Mouse (Mus musculus) liver, embryonic 16.5 days (tissue): ENCODE results near the gene Cubn. TPM values are rescaled to one million over a fixed set of nuclear protein-coding genes. Genes with fewer than 3 reads are reported as not detected.

Source experiments
- ATAC-seq: fragments of 200-750 bp; cut with Nextera tagmentation; 2 replicates; pipeline ENCODE4 v1.8.0; 2017; ENCODE audit warnings: low read depth, mild to moderate bottlenecking, moderate number of reproducible peaks, moderate library complexity
- H3K27ac ChIP-seq: fragments of 300-500 bp; sonication (generic); 2 replicates; pipeline ENCODE4 v1.5.1; 2014; ENCODE audit warnings: mild to moderate bottlenecking, low read length
- H3K27me3 ChIP-seq: fragments of 300-500 bp; sonication (generic); 2 replicates; pipeline ENCODE4 v1.6.1; 2014; ENCODE audit warnings: low read depth, low read length, mixed read lengths; ENCODE audit not compliant: control insufficient read depth, insufficient read depth
- H3K36me3 ChIP-seq: fragments of 300-500 bp; sonication (generic); 2 replicates; pipeline ENCODE4 v1.6.1; 2014; ENCODE audit warnings: mild to moderate bottlenecking; ENCODE audit not compliant: control insufficient read depth, insufficient read depth
- H3K4me1 ChIP-seq: fragments of 300-500 bp; sonication (generic); 2 replicates; pipeline ENCODE4 v1.6.1; 2014; ENCODE audit warnings: low read depth, low read length, mixed read lengths; ENCODE audit not compliant: control insufficient read depth
- H3K4me2 ChIP-seq: fragments of 300-500 bp; sonication (generic); 2 replicates; pipeline ENCODE4 v1.6.1; 2014; ENCODE audit warnings: low read depth, low read length, mixed read lengths
- H3K4me3 ChIP-seq: fragments of 300-500 bp; sonication (generic); 2 replicates; pipeline ENCODE4 v1.5.1; 2014; ENCODE audit warnings: low read depth, mild to moderate bottlenecking, low read length
- H3K9ac ChIP-seq: fragments of 300-500 bp; sonication (generic); 2 replicates; pipeline ENCODE4 v1.6.1; 2014; ENCODE audit warnings: low read depth, low read length
- H3K9me3 ChIP-seq: fragments of 300-500 bp; sonication (generic); replicated peaks from 2 replicates; pipeline ENCODE4 v1.6.1; 2016; ENCODE audit warnings: low read length; ENCODE audit not compliant: control insufficient read depth
- WGBS: fragments of 180-500 bp; shearing (Covaris S2); extraction: QIAGEN DNeasy Blood & Tissue Kit; methylation state at CpG from one replicate; pipeline ENCODE4 v1.1.7; 2014; ENCODE audit not compliant: insufficient replicate concordance; 5-methylcytosine and 5-hydroxymethylcytosine counted together
- polyA plus RNA-seq: library from polyadenylated mRNA; unstranded; fragments of >200 nt; fragmentation: Nextera tagmentation; extraction: Ambion mirVana; gene quantifications from 2 replicates; pipeline ENCODE4 v1.2.1, GENCODE M21; 2015

The Cubn gene
- polyA plus RNA-seq, 1 experiment from 2014 or later = 0.11 TPM

- Histone ChIP-seq H3K4me2 (no peak overlapping the region), H3K4me3 (no peak overlapping the region), H3K27ac (no peak overlapping the region), H3K9ac (no peak overlapping the region), H3K27me3 (no peaks in the 10 kb centered on the region), H3K36me3 (no peaks in the 10 kb centered on the region), H3K4me1 (no peaks in the 10 kb centered on the region; the same call in 1 of the 2 replicates), H3K9me3 (no peaks in the 10 kb centered on the region)
- no peak for ATAC-seq
- WGBS = 19% methylated on average over 5 of the region's 5 CpGs
Measured at GRCm38 (mm10) chr2:13407272-13407671, 84.3 kb downstream of the Cubn start.

GRCm38 (mm10) chr2:13404986-13405678 lies 86.5 kb downstream of the Cubn start:
- Histone ChIP-seq H3K9me3 (no peaks in the 10 kb centered on the region), H3K36me3 (no peaks in the 10 kb centered on the region), H3K27me3 (no peaks in the 10 kb centered on the region), H3K4me1 (no peaks in the 10 kb centered on the region), H3K4me2 (no peak overlapping the region), H3K9ac (no peak overlapping the region), H3K27ac (no peak overlapping the region), H3K4me3 (no peak overlapping the region)
- ATAC-seq = 0 out of 2 replicates have a peak, but pooled peaks have one; percentile 16
- 45% methylated on average over 5 of the region's 5 CpGs for WGBS

GRCm38 (mm10) chr2:13400831-13401230 lies 90.8 kb downstream of the Cubn start:
- 68% methylated on average over 6 of the region's 6 CpGs for WGBS
- no peaks in the 10 kb centered on the region for H3K27me3 ChIP-seq

GRCm38 (mm10) chr2:13399480-13400072 lies 92.0 kb downstream of the Cubn start:
- 48% methylated on average over 5 of the region's 5 CpGs for WGBS
- H3K27me3 ChIP-seq = no peaks in the 10 kb centered on the region
- no peak overlapping the region for H3K4me3 ChIP-seq
- no peak overlapping the region for H3K9ac ChIP-seq
- H3K36me3 ChIP-seq = no peaks in the 10 kb centered on the region
- no peak overlapping the region for H3K4me2 ChIP-seq
- H3K27ac ChIP-seq = no peak overlapping the region
- ATAC-seq = no peak
- no peaks in the 10 kb centered on the region for H3K9me3 ChIP-seq
- no peaks in the 10 kb centered on the region; the same call in 1 of the 2 replicates for H3K4me1 ChIP-seq

More at GRCm38 (mm10) chr2:13400831-13401230, 90.8 kb downstream of the Cubn start:
- Histone ChIP-seq H3K4me1 (no peaks in the 10 kb centered on the region; the same call in 1 of the 2 replicates), H3K9me3 (no peaks in the 10 kb centered on the region), H3K27ac (no peak overlapping the region), H3K4me3 (no peak overlapping the region), H3K4me2 (no peak overlapping the region), H3K36me3 (no peaks in the 10 kb centered on the region), H3K9ac (no peak overlapping the region)
- ATAC-seq = no peak

- H3K4me1 ChIP-seq = no peaks in the 10 kb centered on the region; the same call in none of the 2 replicates
- no peak overlapping the region for H3K4me3 ChIP-seq
- ATAC-seq = 0 out of 2 replicates have a peak, but pooled peaks have one; percentile 7
- no peaks in the 10 kb centered on the region for H3K27me3 ChIP-seq
- H3K36me3 ChIP-seq = no peaks in the 10 kb centered on the region
- no peak overlapping the region for H3K27ac ChIP-seq
- H3K9ac ChIP-seq = no peak overlapping the region
- 38% methylated on average over 2 of the region's 2 CpGs for WGBS
- no peaks in the 10 kb centered on the region for H3K9me3 ChIP-seq
- no peak overlapping the region for H3K4me2 ChIP-seq
Measured at GRCm38 (mm10) chr2:13398955-13399354, 92.7 kb downstream of the Cubn start.

- H3K27ac ChIP-seq = no peak overlapping the region
- WGBS = 54% methylated on average over 4 of the region's 4 CpGs
Measured at GRCm38 (mm10) chr2:13398551-13398950, 93.1 kb downstream of the Cubn start.

GRCm38 (mm10) chr2:13396124-13396540 lies 95.5 kb downstream of the Cubn start:
- Histone ChIP-seq H3K36me3 (no peaks in the 10 kb centered on the region), H3K4me2 (no peak overlapping the region), H3K4me1 (peaks cover 3% of the 10 kb centered on the region), H3K9ac (no peak overlapping the region), H3K27me3 (no peaks in the 10 kb centered on the region), H3K4me3 (no peak overlapping the region), H3K9me3 (no peaks in the 10 kb centered on the region), H3K27ac (no peak overlapping the region)
- WGBS = 54% methylated on average over 3 of the region's 3 CpGs
- no peak for ATAC-seq

More at GRCm38 (mm10) chr2:13398551-13398950, 93.1 kb downstream of the Cubn start:
- H3K36me3 ChIP-seq = no peaks in the 10 kb centered on the region
- H3K9ac ChIP-seq = no peak overlapping the region
- H3K4me3 ChIP-seq = no peak overlapping the region
- no peaks in the 10 kb centered on the region for H3K27me3 ChIP-seq
- H3K4me1 ChIP-seq = no peaks in the 10 kb centered on the region; the same call in none of the 2 replicates
- H3K9me3 ChIP-seq = no peaks in the 10 kb centered on the region
- no peak for ATAC-seq
- no peak overlapping the region for H3K4me2 ChIP-seq

- peaks cover 8% of the 10 kb centered on the region for H3K4me1 ChIP-seq
- no peaks in the 10 kb centered on the region for H3K27me3 ChIP-seq
- H3K4me3 ChIP-seq = no peak overlapping the region
- no peak overlapping the region for H3K4me2 ChIP-seq
- peak; percentile 77 for ATAC-seq
- 8% methylated on average over 3 of the region's 3 CpGs for WGBS
- no peak overlapping the region for H3K27ac ChIP-seq
- H3K9me3 ChIP-seq = no peaks in the 10 kb centered on the region
- H3K9ac ChIP-seq = no peak overlapping the region
- H3K36me3 ChIP-seq = no peaks in the 10 kb centered on the region
Measured at GRCm38 (mm10) chr2:13391018-13391417, 100.6 kb downstream of the Cubn start.

GRCm38 (mm10) chr2:13386631-13387030 lies 105.0 kb downstream of the Cubn start:
- Histone ChIP-seq H3K4me3 (no peak overlapping the region), H3K27ac (no peak overlapping the region), H3K4me1 (peaks cover 22% of the 10 kb centered on the region), H3K9me3 (no peaks in the 10 kb centered on the region), H3K4me2 (no peak overlapping the region), H3K36me3 (no peaks in the 10 kb centered on the region), H3K27me3 (no peaks in the 10 kb centered on the region), H3K9ac (no peak overlapping the region)
- WGBS = 77% methylated on average over 5 of the region's 5 CpGs
- no peak for ATAC-seq
